14 mouse cellular contexts compared by ENCODE assay signal in the genomic region with DNA sequence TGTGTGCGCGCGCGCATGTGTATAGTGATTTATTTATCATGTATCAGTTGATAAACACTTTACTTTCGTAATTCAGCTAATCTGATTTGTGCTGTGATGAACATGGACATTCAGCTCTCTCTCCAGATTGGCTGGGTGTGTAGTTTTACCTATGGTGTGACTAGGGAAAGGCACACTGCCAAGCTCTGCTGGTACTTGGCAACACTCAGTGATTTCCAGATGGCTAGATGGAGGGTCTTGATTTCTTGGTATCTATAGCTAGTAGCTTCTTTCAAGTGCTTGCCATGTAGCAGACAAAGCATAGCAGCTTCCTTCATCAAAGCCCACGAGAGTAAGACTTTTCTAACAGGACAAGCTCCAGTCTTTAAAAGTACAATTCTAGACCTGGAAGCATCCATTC.
"Had no signal": no experiment of that assay in that cellular context is flagged by ENCODE, and none has a peak within 500 bp of the region (broad histone marks: within the 10 kb centered on the region; RNA-seq: fewer than 3 reads in every experiment).

No protein-coding gene starts in this region.

- H3K4me3 ChIP-seq: limb, embryonic 15.5 days; liver, embryonic 12.5 days; midbrain, embryonic 10.5 days; neural tube, embryonic 13.5 days; stomach, embryonic 15.5 days had no signal

- H3K9me3 ChIP-seq: limb, embryonic 15.5 days; liver, embryonic 12.5 days; midbrain, embryonic 10.5 days; neural tube, embryonic 13.5 days; stomach, embryonic 15.5 days had no signal

- ATAC-seq: liver, embryonic 12.5 days had no signal

- H3K36me3 ChIP-seq: limb, embryonic 15.5 days; liver, embryonic 12.5 days; midbrain, embryonic 10.5 days; neural tube, embryonic 13.5 days; stomach, embryonic 15.5 days had no signal

- H3K27me3 ChIP-seq: limb, embryonic 15.5 days; liver, embryonic 12.5 days; neural tube, embryonic 13.5 days; stomach, embryonic 15.5 days had no signal

- DNase-seq: kidney, postnatal 14 days; lung, postnatal 10 days; lung, postnatal 4 days; midbrain, embryonic 14.5 days; retina, postnatal 1 day; right cerebral cortex, postnatal 14 days; thymus, adult 2 months; thymus, postnatal 25 days had no signal

- H3K9ac ChIP-seq: limb, embryonic 15.5 days; liver, embryonic 12.5 days; lung, embryonic 14.5 days; neural tube, embryonic 13.5 days; stomach, embryonic 15.5 days had no signal

- H3K27ac ChIP-seq: limb, embryonic 15.5 days; liver, embryonic 12.5 days; midbrain, embryonic 10.5 days; neural tube, embryonic 13.5 days; stomach, embryonic 15.5 days had no signal

- H3K4me2 ChIP-seq: limb, embryonic 15.5 days; liver, embryonic 12.5 days; lung, embryonic 14.5 days; neural tube, embryonic 13.5 days; stomach, embryonic 15.5 days had no signal

- H3K4me1 ChIP-seq: limb, embryonic 15.5 days; liver, embryonic 12.5 days; midbrain, embryonic 10.5 days; stomach, embryonic 15.5 days had no signal
